Mouse (Mus musculus) embryonic facial prominence, embryonic 13.5 days (tissue): Measurements from ENCODE around the gene Pnrc1. TPM values are rescaled to one million over a fixed set of nuclear protein-coding genes. Genes with fewer than 3 reads are reported as not detected.

ENCODE experiments used
- ATAC-seq: fragments of 200-750 bp; cut with Nextera tagmentation; 2 replicates; pipeline ENCODE4 v1.8.0; 2017; ENCODE audit warnings: low read depth; ENCODE audit not compliant: insufficient number of reproducible peaks, insufficient read depth, low FRiP score, low TSS enrichment
- H3K27ac ChIP-seq: fragments of 300-500 bp; sonication (generic); 2 replicates; pipeline ENCODE4 v1.5.1; 2015; ENCODE audit warnings: moderate library complexity, mild to moderate bottlenecking, inconsistent platforms
- H3K27me3 ChIP-seq: fragments of 300-500 bp; sonication (generic); 2 replicates; pipeline ENCODE4 v1.6.1; 2015; ENCODE audit warnings: mild to moderate bottlenecking, inconsistent platforms
- H3K36me3 ChIP-seq: fragments of 300-500 bp; sonication (generic); 2 replicates; pipeline ENCODE4 v1.6.1; 2015; ENCODE audit warnings: mild to moderate bottlenecking, inconsistent platforms
- H3K4me1 ChIP-seq: fragments of 300-500 bp; sonication (generic); 2 replicates; pipeline ENCODE4 v1.6.1; 2015; ENCODE audit warnings: inconsistent platforms
- H3K4me2 ChIP-seq: fragments of 300-500 bp; sonication (generic); 2 replicates; pipeline ENCODE4 v1.6.1; 2015; ENCODE audit warnings: moderate library complexity, mild to moderate bottlenecking, inconsistent platforms
- H3K4me3 ChIP-seq: fragments of 300-500 bp; sonication (generic); 2 replicates; pipeline ENCODE4 v1.5.1; 2015; ENCODE audit warnings: mild to moderate bottlenecking, inconsistent platforms
- H3K9ac ChIP-seq: fragments of 300-500 bp; sonication (generic); 2 replicates; pipeline ENCODE4 v1.6.1; 2015; ENCODE audit warnings: mild to moderate bottlenecking, inconsistent platforms
- H3K9me3 ChIP-seq: fragments of 300-500 bp; sonication (generic); 2 replicates; pipeline ENCODE4 v1.6.1; 2016; ENCODE audit warnings: inconsistent platforms
- WGBS: fragments of 180-500 bp; shearing (Covaris S2); methylation state at CpG from one replicate; pipeline ENCODE4 v1.1.7; 2015; ENCODE audit warnings: mixed read lengths; 5-methylcytosine and 5-hydroxymethylcytosine counted together
- polyA plus RNA-seq: library from polyadenylated mRNA; unstranded; fragments of >200 nt; fragmentation: Nextera tagmentation; extraction: Ambion mirVana; gene quantifications from 2 replicates; pipeline ENCODE4 v1.2.1, GENCODE M21; 2015

Gene Pnrc1
- polyA plus RNA-seq, 1 experiment from 2014 or later: 103 TPM

- WGBS: 11% methylated on average over 2 of the region's 2 CpGs
- Histone ChIP-seq H3K4me2 (no peak overlapping the region), H3K4me3 (no peak overlapping the region), H3K4me1 (no peaks in the 10 kb centered on the region), H3K27me3 (no peaks in the 10 kb centered on the region), H3K27ac (no peak overlapping the region), H3K36me3 (no peaks in the 10 kb centered on the region), H3K9ac (no peak overlapping the region), H3K9me3 (no peaks in the 10 kb centered on the region)
- no peak for ATAC-seq
Observed at GRCm38 (mm10) chr4:33198117-33198516, 91.8 kb downstream of the Pnrc1 start.

Other genes with a start within 250 kb of the Pnrc1 start
- 0.32 and 0.33 TPM in 2 replicates for gene Gabrr2, start 227.2 kb downstream of the Pnrc1 start, polyA plus RNA-seq
- 0.18 TPM in 1 of 2 replicates, not detected in the other for gene Gabrr1, start 157.6 kb downstream of the Pnrc1 start, polyA plus RNA-seq
- 1.5 and 2.4 TPM in 2 replicates for gene Pm20d2, start 100.4 kb downstream of the Pnrc1 start, polyA plus RNA-seq
- 18.8 and 20.6 TPM in 2 replicates for gene Srsf12, start 81.2 kb downstream of the Pnrc1 start, polyA plus RNA-seq
- 30.8 and 32.3 TPM in 2 replicates for gene Rngtt, start 20.1 kb upstream of the Pnrc1 start, polyA plus RNA-seq